Mouse (Mus musculus) monocyte, adult 5-6 weeks (primary cell): Measurements from ENCODE around the gene Iqca. TPM values are rescaled to one million over a fixed set of nuclear protein-coding genes. Genes with fewer than 3 reads are reported as not detected.

Experiments
- ATAC-seq: fragments of 153-309, 156-312 bp; replicated peaks from 2 replicates; pipeline ENCODE4 v1.8.0; 2017; ENCODE audit warnings: mild to moderate bottlenecking; ENCODE audit not compliant: low TSS enrichment, insufficient number of reproducible peaks, severe bottlenecking, poor library complexity, low FRiP score
- total RNA-seq: library from RNA; stranded (forward); fragments of 200-1000, 200-491, 200-594 nt; gene quantifications from 3 replicates; pipeline ENCODE4 v1.2.3, GENCODE M21; 2017

Iqca gene
- total RNA-seq, 1 experiment from 2014 or later: not detected

GRCm38 (mm10) chr1:90086461-90086860 is 66.7 kb downstream of the Iqca start:
- ATAC-seq: no peak

GRCm38 (mm10) chr1:90085526-90086157 is 67.6 kb downstream of the Iqca start:
- ATAC-seq: no peak

DNA sequence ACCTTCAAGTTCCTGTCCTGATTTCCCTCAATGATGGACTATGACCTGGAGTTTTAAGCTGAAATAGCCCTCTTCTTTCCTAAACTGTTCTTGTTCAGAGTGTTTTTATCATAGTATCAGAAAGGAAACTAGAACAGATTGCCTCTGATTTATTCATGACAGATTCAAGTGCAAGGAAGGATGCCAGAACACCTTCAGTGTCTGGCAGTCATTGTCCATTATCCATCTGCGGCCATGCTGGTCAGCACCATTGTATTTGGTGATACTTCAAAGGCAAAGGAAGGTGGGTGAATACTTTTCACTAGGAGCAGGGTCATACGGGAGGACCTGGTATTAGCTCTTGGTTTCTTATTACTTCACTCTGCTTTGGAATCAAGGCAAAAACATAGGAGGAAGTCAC is 76.9 kb downstream of the Iqca start:
- ATAC-seq: no peak

- no peak for ATAC-seq
Measured at GRCm38 (mm10) chr1:90074779-90075178, 78.4 kb downstream of the Iqca start.

DNA sequence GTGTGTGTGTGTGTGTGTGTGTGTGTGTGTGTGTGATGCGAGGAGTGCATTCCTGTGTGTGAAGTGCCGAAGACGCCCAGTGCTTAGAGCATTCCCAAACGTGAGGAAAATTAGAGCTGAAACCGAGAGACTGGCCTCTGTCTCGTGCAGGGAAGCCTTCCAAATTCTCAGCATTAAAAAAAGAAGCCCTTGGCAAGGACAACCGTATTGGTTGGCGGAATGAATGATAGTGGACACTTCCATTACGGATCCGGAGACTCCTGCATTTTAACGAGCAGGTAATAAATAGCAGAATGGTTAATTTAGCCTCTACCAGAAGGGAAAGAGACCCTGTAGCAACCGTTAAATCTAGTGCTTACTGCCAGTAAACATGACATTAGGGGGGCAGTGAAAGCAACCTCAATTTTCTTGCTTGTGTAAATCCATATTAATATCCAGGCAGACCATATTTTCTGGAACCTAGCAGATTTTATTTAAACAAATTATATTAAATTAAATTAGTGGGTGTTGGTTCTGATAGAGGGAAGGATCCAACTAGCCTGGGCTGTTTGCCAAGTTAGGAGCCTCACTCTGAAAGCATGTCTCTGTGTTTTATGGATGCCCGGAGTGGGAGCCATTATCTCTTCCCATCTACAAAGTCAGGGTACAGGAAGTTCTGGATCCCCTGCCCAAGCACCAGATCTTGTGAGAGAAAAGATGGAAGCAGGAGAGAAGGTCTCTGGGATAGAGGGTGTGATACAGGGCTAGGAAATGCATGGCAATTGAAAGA is 81.2 kb downstream of the Iqca start:
- ATAC-seq: no peak

- ATAC-seq: no peak
Measured at GRCm38 (mm10) chr1:90060599-90060998, 92.6 kb downstream of the Iqca start.

- no peak for ATAC-seq
Measured at GRCm38 (mm10) chr1:90060054-90060453, 93.1 kb downstream of the Iqca start.

DNA sequence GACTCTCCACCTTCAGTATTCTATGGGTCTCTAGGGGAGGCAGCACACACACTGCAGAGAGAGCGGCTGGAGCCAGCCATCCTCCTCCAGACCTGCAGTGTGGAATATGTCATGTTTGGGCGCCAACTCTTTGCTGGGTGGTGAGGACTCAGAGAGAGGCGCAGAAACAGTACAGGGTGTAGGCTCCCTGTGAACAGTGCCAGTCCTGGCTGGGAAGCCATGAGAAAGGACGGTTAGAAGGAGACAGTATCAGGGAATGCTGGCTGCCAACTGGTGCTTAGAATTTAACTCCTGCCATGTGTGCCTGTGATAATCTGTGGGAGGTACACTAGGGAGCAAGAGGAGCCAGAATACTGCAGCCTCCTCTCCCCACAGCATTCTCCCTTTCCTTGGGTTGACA is 98.2 kb downstream of the Iqca start:
- ATAC-seq: no peak

- ATAC-seq: no peak
Measured at GRCm38 (mm10) chr1:90051347-90051746, 101.9 kb downstream of the Iqca start.

GRCm38 (mm10) chr1:90050046-90050739 is 103.0 kb downstream of the Iqca start:
- no peak for ATAC-seq

DNA sequence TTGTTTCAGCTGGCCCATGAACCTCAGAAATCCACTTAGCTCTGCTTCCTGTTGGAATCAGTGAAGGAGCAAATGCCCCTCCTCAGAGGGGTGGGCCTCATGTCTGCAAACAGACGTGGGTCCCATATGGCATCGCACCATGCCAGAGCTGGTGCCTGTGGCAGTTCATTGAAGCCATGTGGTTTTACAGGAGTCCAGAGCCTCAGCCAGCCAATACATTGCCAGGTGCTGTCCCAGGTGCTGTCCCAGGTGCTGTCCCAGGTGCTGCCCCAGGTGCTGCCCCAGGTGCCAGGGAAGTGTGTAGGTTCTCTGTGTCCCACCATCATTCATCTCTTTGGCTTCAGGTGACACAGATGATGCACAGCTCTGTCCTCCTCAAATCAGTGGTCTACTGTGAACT is 124.9 kb downstream of the Iqca start:
- ATAC-seq: no peak

DNA sequence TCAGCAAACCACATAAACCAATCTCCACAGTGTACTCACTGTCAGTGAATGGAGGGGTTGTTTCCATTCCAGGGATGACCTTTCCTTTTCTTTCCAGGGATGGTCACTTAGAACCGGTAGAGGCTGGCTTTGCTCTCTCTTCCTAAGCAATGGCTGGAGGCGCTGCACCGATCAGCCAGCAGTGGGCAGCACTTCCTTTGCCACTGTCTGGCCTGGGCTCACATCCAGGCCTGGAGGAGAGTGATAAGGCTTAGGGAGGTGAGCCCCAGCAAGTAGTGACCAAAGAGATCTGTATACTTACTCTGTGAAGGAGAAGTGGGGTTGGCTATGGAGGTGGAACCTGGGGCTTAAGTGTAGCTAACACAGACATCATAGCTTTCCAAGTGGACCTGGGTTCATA is 126.3 kb downstream of the Iqca start:
- no peak for ATAC-seq

DNA sequence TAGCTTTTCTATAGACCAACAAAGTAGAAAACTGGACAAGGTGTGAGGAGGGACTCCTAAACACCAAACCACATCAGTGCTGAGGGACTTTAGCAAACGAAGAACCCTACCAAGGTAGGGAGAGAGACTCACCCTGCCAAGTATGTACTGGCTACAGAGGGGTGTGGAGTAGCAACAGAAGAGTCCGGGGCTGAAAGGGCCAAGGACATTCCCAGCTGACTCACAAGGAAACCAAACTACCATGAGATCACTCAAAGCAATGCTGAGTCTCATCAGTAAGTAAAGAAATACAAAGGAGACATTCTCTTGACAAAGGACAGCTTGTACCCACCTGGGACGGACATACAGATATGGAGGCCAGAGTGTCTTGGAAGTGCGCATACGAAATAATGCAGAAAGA is 132.9 kb downstream of the Iqca start:
- no peak for ATAC-seq

- ATAC-seq: no peak
Measured at GRCm38 (mm10) chr1:90018071-90018470, 135.1 kb downstream of the Iqca start.

- no peak for ATAC-seq
Measured at GRCm38 (mm10) chr1:90014446-90014845, 138.8 kb downstream of the Iqca start, which contains the start of gene Asb18. Gene Asb18, minus strand, starts transcription at chr1:90014666.

- ATAC-seq: no peak
Measured at GRCm38 (mm10) chr1:90013273-90013672, 139.9 kb downstream of the Iqca start.

DNA sequence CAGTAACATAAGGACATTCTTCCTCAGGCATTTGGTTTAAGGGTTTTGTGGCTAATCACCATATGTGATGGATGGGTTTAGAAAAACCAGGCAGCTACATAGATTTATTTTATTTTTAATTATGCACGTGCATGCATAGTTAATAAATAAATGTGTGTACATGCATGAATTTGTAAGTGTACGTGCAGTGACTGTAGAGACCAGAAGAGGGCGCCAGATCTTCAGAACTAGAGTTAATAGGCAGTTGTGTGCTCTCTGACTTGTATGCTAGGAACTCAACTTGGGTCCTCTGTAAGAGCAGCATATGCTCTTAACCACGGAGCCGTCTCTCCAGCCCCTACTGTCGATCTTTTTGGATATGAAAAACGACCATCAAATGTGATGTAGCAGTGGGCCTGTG is 140.4 kb downstream of the Iqca start:
- no peak for ATAC-seq

GRCm38 (mm10) chr1:90012168-90012567 is 141.0 kb downstream of the Iqca start:
- no peak for ATAC-seq

GRCm38 (mm10) chr1:90010077-90010476 is 143.1 kb downstream of the Iqca start:
- ATAC-seq: no peak

- ATAC-seq: no peak
Measured at GRCm38 (mm10) chr1:90009188-90009587, 144.0 kb downstream of the Iqca start.
